Mouse (Mus musculus) midbrain, embryonic 11.5 days (tissue): Measurements from ENCODE around the gene Gm10273. TPM values are rescaled to one million over a fixed set of nuclear protein-coding genes. Genes with fewer than 3 reads are reported as not detected.
"Not testable (repeated sequence)": the region's sequence is repeated elsewhere in the genome, so short reads cannot be mapped to it uniquely, and the experiment has no call there.

Experiments used
- ATAC-seq: fragments of 200-750 bp; cut with Nextera tagmentation; 2 replicates; pipeline ENCODE4 v1.8.0; 2017; ENCODE audit warnings: moderate TSS enrichment, moderate library complexity; ENCODE audit not compliant: low FRiP score
- DNase-seq: peaks from one replicate; pipeline ENCODE4 v3.0.0; 2015; ENCODE audit warnings: low spot score; ENCODE audit errors: missing footprints
- H3K27ac ChIP-seq: fragments of 300-500 bp; sonication (generic); 2 replicates; pipeline ENCODE4 v1.5.1; 2014; ENCODE audit warnings: low read depth, low read length
- H3K27me3 ChIP-seq: fragments of 300-500 bp; sonication (generic); 2 replicates; pipeline ENCODE4 v1.6.1; 2014; ENCODE audit warnings: mild to moderate bottlenecking, low read length, moderate library complexity, mixed read lengths; ENCODE audit not compliant: control insufficient read depth, insufficient read depth
- H3K36me3 ChIP-seq: fragments of 300-500 bp; sonication (generic); 2 replicates; pipeline ENCODE4 v1.6.1; 2014; ENCODE audit warnings: mild to moderate bottlenecking, low read length, moderate library complexity, mixed read lengths; ENCODE audit not compliant: control insufficient read depth, insufficient read depth
- H3K4me1 ChIP-seq: fragments of 300-500 bp; sonication (generic); 2 replicates; pipeline ENCODE4 v1.6.1; 2014; ENCODE audit warnings: low read length; ENCODE audit not compliant: control insufficient read depth, insufficient read depth
- H3K4me2 ChIP-seq: fragments of 300-500 bp; sonication (generic); 2 replicates; pipeline ENCODE4 v1.6.1; 2014; ENCODE audit warnings: mild to moderate bottlenecking, moderate library complexity
- H3K4me3 ChIP-seq: fragments of 300-500 bp; sonication (generic); 2 replicates; pipeline ENCODE4 v1.5.1; 2014; ENCODE audit warnings: low read depth, low read length
- H3K9ac ChIP-seq: fragments of 300-500 bp; sonication (generic); 2 replicates; pipeline ENCODE4 v1.6.1; 2014; ENCODE audit warnings: low read length
- H3K9me3 ChIP-seq: fragments of 300-500 bp; sonication (generic); 2 replicates; pipeline ENCODE4 v1.6.1; 2016; ENCODE audit warnings: low read length; ENCODE audit not compliant: control insufficient read depth
- whole genome bisulfite sequencing: fragments of 180-500 bp; shearing (Covaris S2); extraction: QIAGEN DNeasy Blood & Tissue Kit; methylation state at CpG from one replicate; pipeline ENCODE4 v1.1.7; 2014; 5-methylcytosine and 5-hydroxymethylcytosine counted together
- polyA plus RNA-seq: library from polyadenylated mRNA; unstranded; fragments of >200 nt; fragmentation: Nextera tagmentation; extraction: Ambion mirVana; gene quantifications from 2 replicates; pipeline ENCODE4 v1.2.1, GENCODE M21; 2014

The Gm10273 gene
- polyA plus RNA-seq, 1 experiment from 2014 or later: 3.3 TPM

DNA sequence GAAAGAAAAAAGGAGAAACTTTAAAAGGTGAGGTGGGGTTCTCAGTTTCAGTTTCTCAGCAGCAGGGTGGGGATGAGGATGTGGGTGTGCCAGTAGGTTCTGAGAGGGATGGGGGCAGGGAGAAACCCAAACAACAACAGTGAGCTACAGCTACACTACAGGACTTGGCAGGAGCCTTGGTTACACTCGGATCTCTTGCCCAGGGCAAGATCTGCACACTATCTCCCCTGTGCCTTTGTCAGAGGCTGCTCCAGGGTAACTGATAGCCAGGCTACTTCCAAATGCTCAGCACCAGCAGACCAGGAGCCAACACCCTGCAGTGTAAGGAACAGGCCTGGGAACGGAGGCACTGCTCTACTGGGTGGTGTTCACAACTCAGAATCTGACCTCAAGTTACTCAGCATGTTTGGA lies 15.0 kb upstream of the Gm10273 start:
- no peaks in the 10 kb centered on the region for H3K4me1 ChIP-seq
- no peak for ATAC-seq
- DNase-seq: no peak
- no peaks in the 10 kb centered on the region for H3K27me3 ChIP-seq
- no peak overlapping the region for H3K9ac ChIP-seq
- H3K27ac ChIP-seq: no peak overlapping the region
- no peaks in the 10 kb centered on the region for H3K36me3 ChIP-seq
- 93% methylated on average over 2 of the region's 2 CpGs for WGBS
- no peaks in the 10 kb centered on the region for H3K9me3 ChIP-seq
- no peak overlapping the region for H3K4me2 ChIP-seq
- no peak overlapping the region for H3K4me3 ChIP-seq

DNA sequence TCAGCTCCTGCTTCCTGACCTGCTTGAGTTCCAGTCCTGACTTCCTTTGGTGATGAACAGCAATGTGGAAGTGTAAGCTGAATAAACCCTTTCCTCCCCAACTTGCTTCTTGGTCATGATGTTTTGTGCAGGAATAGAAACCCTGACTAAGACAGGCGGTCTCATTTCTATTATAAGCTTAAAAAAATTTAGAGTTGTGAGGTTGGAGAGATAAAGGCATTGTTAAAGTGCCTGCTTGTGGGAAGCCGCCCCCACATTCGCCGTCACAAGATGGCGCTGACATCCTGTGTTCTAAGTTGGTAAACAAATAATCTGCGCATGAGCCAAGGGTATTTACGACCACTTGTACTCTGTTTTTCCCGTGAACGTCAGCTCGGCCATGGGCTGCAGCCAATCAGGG lies 13.9 kb upstream of the Gm10273 start:
- ATAC-seq, H3K9ac ChIP-seq, H3K36me3 ChIP-seq, DNase-seq, H3K27ac ChIP-seq, H3K4me3 ChIP-seq, H3K4me1 ChIP-seq, H3K9me3 ChIP-seq, H3K4me2 ChIP-seq, H3K27me3 ChIP-seq: not testable (repeated sequence)
- WGBS: 88% methylated on average over 5 of the region's 10 CpGs

DNA sequence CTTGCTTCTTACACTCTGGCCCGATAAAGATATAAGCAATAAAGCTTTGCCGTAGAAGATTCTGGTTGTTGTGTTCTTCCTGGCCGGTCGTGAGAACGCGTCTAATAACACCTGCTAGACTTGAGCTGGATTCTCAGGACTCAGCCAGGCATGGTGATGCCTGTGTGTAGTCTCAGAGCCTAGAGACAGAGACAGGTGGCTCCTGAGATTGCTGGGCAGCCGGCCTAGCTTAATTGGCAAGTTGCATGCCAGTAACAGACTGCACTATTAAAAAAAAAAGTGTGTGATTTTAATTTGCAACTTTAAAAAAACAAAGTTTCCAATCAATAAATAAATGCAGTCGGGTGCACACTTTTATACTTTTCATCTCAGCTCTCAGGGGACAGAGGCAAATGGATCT lies 8.5 kb upstream of the Gm10273 start:
- Histone ChIP-seq H3K27ac (no peak overlapping the region), H3K9ac (no peak overlapping the region), H3K27me3 (no peaks in the 10 kb centered on the region), H3K4me1 (no peaks in the 10 kb centered on the region), H3K4me3 (no peak overlapping the region), H3K9me3 (no peaks in the 10 kb centered on the region; the same call in 1 of the 2 replicates), H3K4me2 (no peak overlapping the region), H3K36me3 (no peaks in the 10 kb centered on the region)
- WGBS: 90% methylated on average over 7 of the region's 8 CpGs
- ATAC-seq (no peak), DNase-seq (peak; percentile 2)

DNA sequence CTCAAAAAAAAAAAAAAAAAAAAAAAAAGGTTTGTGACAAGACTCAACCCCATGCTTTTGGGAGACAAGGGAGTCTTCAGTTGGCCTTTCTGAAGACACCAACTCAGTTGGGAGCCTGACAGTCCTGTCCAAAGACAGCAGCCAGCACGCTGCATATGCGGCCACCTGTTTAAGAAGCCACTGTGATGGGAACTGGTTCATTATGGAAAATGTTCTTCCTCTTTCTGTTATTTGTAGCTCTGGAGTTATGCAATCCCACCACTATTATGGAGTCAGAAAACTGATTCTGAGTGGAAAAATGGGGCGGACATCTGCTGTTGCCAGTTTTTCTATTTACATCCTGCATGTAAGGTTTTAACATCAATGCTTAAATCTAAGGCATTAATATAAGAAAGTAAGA lies 5.8 kb upstream of the Gm10273 start:
- no peak overlapping the region for H3K4me3 ChIP-seq
- no peaks in the 10 kb centered on the region for H3K4me1 ChIP-seq
- no peak for DNase-seq
- H3K27ac ChIP-seq: no peak overlapping the region
- no peaks in the 10 kb centered on the region; the same call in 1 of the 2 replicates for H3K9me3 ChIP-seq
- H3K36me3 ChIP-seq: no peaks in the 10 kb centered on the region
- H3K9ac ChIP-seq: no peak overlapping the region
- WGBS: 95% methylated on average over 3 of the region's 3 CpGs
- H3K4me2 ChIP-seq: no peak overlapping the region
- ATAC-seq: no peak
- H3K27me3 ChIP-seq: no peaks in the 10 kb centered on the region

DNA sequence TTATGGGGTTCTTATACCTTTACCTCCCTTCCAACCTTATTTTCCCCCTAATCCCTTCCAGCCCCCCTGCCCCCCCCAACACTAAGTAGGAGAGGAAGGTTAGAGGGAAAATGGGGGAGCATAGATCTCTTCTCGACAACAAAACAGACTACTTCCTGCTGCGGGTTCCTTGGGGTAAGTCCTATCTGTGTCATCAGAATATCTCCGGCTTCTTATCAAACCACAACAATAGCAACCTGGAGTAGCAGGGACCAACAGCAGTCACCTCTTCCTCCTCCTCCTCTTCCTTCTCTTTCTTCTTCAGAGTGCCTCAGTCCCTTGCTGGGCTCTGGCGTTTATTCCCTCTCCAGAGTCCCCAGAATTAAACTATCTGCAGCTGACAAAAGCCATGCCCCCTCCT lies 3.5 kb upstream of the Gm10273 start:
- H3K9me3 ChIP-seq: no peaks in the 10 kb centered on the region; the same call in 1 of the 2 replicates
- DNase-seq: no peak
- no peak overlapping the region for H3K9ac ChIP-seq
- no peak overlapping the region for H3K27ac ChIP-seq
- whole genome bisulfite sequencing: 73% methylated on average over 4 of the region's 4 CpGs
- ATAC-seq: no peak
- no peaks in the 10 kb centered on the region for H3K4me1 ChIP-seq
- no peaks in the 10 kb centered on the region for H3K36me3 ChIP-seq
- no peak overlapping the region for H3K4me3 ChIP-seq
- H3K4me2 ChIP-seq: no peak overlapping the region
- no peaks in the 10 kb centered on the region for H3K27me3 ChIP-seq

DNA sequence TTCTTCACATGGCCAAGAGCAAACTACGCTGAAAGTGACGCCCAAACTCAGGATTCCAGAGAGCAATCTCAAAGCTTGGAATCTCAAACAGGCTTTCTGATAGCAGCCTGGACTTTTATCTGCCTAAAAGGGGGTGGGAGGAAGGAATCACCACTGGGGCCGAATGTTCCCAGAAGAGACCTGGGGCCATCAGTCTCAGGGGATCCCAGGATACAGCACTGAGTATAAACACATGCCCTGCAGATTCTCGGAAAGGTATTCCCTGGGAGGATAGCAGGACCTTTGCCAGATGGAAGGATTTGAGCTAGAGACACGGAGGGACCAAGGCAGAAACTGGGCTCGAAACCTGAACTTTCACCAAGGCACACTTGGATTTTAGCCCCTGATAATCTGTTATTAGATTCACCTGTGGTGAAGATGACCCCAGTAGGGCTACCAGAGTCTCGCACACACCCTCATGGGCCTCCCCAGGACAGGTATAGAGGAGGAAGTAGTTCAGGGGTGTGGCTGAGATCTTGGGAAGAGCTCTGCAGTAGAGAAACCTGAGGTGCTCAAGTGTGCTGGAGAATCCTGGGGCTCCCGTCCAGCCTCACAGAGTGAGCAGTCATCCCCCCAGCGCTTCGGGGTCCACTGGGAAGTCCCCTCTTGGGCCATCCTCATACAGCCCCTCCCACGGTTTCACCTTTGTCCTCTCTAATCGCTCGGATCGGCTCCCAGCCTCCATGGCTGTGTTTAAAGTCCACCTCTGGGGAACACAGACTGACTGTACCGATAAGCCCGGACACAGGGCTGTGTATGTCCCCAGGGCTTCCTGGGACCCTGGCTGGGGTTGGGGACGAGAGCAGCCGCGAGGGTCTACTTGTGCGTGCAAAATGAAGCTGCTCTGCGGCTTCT lies 7.7 kb downstream of the Gm10273 start, which contains the start of gene Pla2g12b:
TSS of gene Pla2g12b (plus strand) at position 762 of the 894 bp plus-strand sequence.
- no peaks in the 10 kb centered on the region for H3K36me3 ChIP-seq
- no peaks in the 10 kb centered on the region for H3K4me1 ChIP-seq
- H3K9ac ChIP-seq: no peak within 1 kb of the TSS
- ATAC-seq (no peak), DNase-seq (no peak)
- H3K27me3 ChIP-seq: no peaks in the 10 kb centered on the region
- 75% methylated on average over 21 of the region's 21 CpGs for WGBS
- H3K27ac ChIP-seq: no peak within 1 kb of the TSS
- H3K9me3 ChIP-seq: no peaks in the 10 kb centered on the region
- H3K4me2 ChIP-seq: no peak within 1 kb of the TSS
- H3K4me3 ChIP-seq: no peak within 1 kb of the TSS

DNA sequence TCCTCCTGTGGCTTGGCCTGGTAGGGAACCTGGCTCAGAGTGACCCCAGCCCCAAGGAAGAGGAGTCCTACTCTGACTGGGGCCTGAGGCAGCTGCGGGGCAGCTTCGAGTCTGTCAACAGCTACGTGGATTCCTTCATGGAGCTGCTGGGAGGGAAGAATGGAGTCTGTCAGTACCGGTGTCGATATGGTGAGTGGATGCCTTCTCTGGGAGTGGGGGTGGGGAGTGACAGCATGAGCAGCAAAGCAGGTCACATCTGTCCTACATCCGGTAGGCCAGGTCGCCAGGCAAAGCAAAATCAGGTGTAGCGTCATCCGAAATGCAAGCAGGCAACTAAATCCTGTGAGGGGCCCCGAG lies 8.3 kb downstream of the Gm10273 start:
- Histone ChIP-seq H3K9me3 (no peaks in the 10 kb centered on the region), H3K27ac (no peak overlapping the region), H3K4me2 (no peak overlapping the region), H3K9ac (no peak overlapping the region), H3K27me3 (no peaks in the 10 kb centered on the region), H3K4me1 (no peaks in the 10 kb centered on the region), H3K4me3 (no peak overlapping the region), H3K36me3 (no peaks in the 10 kb centered on the region)
- 76% methylated on average over 10 of the region's 10 CpGs for WGBS
- ATAC-seq (no peak), DNase-seq (no peak)

DNA sequence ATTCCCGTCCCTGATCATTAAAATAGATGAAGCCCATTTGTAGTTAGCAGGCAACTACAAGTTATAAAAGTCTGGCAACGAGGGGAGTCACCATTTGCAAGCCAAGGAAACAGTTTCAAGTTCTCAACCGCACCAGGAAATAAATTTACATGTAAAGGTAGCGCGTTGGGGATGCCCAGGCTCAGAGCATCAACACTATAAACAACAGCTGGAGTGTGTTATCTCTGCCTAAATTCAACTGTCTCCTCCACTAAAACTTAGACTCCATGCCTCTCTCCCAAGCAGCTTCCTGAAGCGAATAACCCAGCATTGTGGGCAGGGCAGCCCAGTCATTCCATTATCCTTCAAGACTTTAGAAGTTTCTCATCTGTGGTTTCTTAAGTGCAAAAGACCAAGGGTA lies 13.1 kb downstream of the Gm10273 start:
- 71% methylated on average over 6 of the region's 6 CpGs for WGBS
- Histone ChIP-seq H3K9me3 (no peaks in the 10 kb centered on the region), H3K4me3 (no peak overlapping the region), H3K4me2 (no peak overlapping the region), H3K27ac (no peak overlapping the region), H3K9ac (no peak overlapping the region), H3K4me1 (no peaks in the 10 kb centered on the region), H3K27me3 (no peaks in the 10 kb centered on the region), H3K36me3 (no peaks in the 10 kb centered on the region)
- DNase-seq (no peak), ATAC-seq (no peak)

DNA sequence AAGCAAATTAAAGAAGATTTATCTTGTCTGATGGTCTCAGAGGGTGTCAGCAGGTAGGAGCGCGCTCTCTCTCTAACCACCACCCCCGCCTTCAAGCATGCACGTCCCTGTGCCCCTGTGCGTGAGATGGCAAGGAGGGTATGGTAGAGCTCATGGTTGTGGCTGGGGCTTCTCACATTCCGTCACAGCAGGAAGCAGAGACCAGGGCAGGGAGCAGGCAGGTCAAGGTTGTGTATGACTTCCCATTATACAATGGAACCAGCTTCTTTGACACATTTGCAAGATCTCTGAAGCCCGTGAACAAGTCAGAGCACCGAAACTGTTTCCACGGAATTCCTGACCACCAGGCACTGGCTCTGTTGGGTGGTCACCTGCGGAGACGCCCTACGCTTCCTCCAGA lies 14.8 kb downstream of the Gm10273 start:
- H3K27me3 ChIP-seq: no peaks in the 10 kb centered on the region
- WGBS: 85% methylated on average over 12 of the region's 12 CpGs
- no peak overlapping the region for H3K27ac ChIP-seq
- H3K4me1 ChIP-seq: no peaks in the 10 kb centered on the region
- H3K9ac ChIP-seq: no peak overlapping the region
- H3K4me3 ChIP-seq: no peak overlapping the region
- H3K36me3 ChIP-seq: no peaks in the 10 kb centered on the region
- no peak for ATAC-seq
- H3K9me3 ChIP-seq: no peaks in the 10 kb centered on the region
- no peak overlapping the region for H3K4me2 ChIP-seq
- DNase-seq: no peak
